Mouse (Mus musculus): ENCODE data around the gene Iffo1. TPM values are rescaled to one million over a fixed set of nuclear protein-coding genes. Genes with fewer than 3 reads are reported as not detected.

Iffo1 gene
- polyA plus RNA-seq, 1 experiment from 2014 or later = 19.3 TPM

- Histone ChIP-seq H3K27me3 (replicated peaks; ENCODE audit: control insufficient read depth, insufficient read depth, low read length) (no peaks in the 10 kb centered on the region), H3K27ac (ENCODE audit: low read length) (no peak overlapping the region), H3K36me3 (ENCODE audit: control insufficient read depth, insufficient read depth) (peaks cover 78% of the 10 kb centered on the region), H3K4me1 (replicated peaks; ENCODE audit: control insufficient read depth, insufficient read depth, low read length) (no peaks in the 10 kb centered on the region), H3K4me2 (ENCODE audit: low read length) (no peak overlapping the region), H3K4me3 (replicated peaks; ENCODE audit: low read length) (no peak overlapping the region), H3K9me3 (ENCODE audit: control insufficient read depth, low read length) (no peaks in the 10 kb centered on the region), H3K9ac (replicated peaks; ENCODE audit: low read depth, low read length) (no peak overlapping the region)
- no peak for ATAC-seq
- 89% methylated on average over 5 of the region's 5 CpGs for WGBS
Observed at GRCm38 (mm10) chr6:125175469-125175868, 30.4 kb downstream of the Iffo1 start.

GRCm38 (mm10) chr6:125179601-125180000, 34.6 kb downstream of the Iffo1 start:
- H3K9me3 ChIP-seq (ENCODE audit: control insufficient read depth, low read length) = no peaks in the 10 kb centered on the region
- WGBS = 94% methylated on average over 7 of the region's 7 CpGs
- H3K9ac ChIP-seq (replicated peaks; ENCODE audit: low read depth, low read length) = no peak overlapping the region
- H3K36me3 ChIP-seq (ENCODE audit: control insufficient read depth, insufficient read depth) = peaks cover 64% of the 10 kb centered on the region
- no peak overlapping the region for H3K4me3 ChIP-seq (replicated peaks; ENCODE audit: low read length)
- no peaks in the 10 kb centered on the region for H3K27me3 ChIP-seq (replicated peaks; ENCODE audit: control insufficient read depth, insufficient read depth, low read length)
- H3K4me1 ChIP-seq (replicated peaks; ENCODE audit: control insufficient read depth, insufficient read depth, low read length) = no peaks in the 10 kb centered on the region
- H3K4me2 ChIP-seq (ENCODE audit: low read length) = no peak overlapping the region
- no peak overlapping the region for H3K27ac ChIP-seq (ENCODE audit: low read length)
- no peak for ATAC-seq

GRCm38 (mm10) chr6:125182133-125182532, 37.1 kb downstream of the Iffo1 start:
- WGBS = 65% methylated on average over 5 of the region's 5 CpGs
- Histone ChIP-seq H3K4me2 (ENCODE audit: low read length) (no peak overlapping the region), H3K9ac (replicated peaks; ENCODE audit: low read depth, low read length) (no peak overlapping the region), H3K36me3 (ENCODE audit: control insufficient read depth, insufficient read depth) (peaks cover 63% of the 10 kb centered on the region), H3K4me3 (replicated peaks; ENCODE audit: low read length) (no peak overlapping the region), H3K27me3 (replicated peaks; ENCODE audit: control insufficient read depth, insufficient read depth, low read length) (no peaks in the 10 kb centered on the region), H3K27ac (ENCODE audit: low read length) (no peak overlapping the region), H3K9me3 (ENCODE audit: control insufficient read depth, low read length) (no peaks in the 10 kb centered on the region), H3K4me1 (replicated peaks; ENCODE audit: control insufficient read depth, insufficient read depth, low read length) (no peaks in the 10 kb centered on the region)
- ATAC-seq = no peak

- Histone ChIP-seq H3K9me3 (ENCODE audit: control insufficient read depth, low read length) (no peaks in the 10 kb centered on the region), H3K4me2 (ENCODE audit: low read length) (no peak overlapping the region), H3K4me1 (replicated peaks; ENCODE audit: control insufficient read depth, insufficient read depth, low read length) (peaks cover 6% of the 10 kb centered on the region), H3K27ac (ENCODE audit: low read length) (no peak overlapping the region), H3K27me3 (replicated peaks; ENCODE audit: control insufficient read depth, insufficient read depth, low read length) (no peaks in the 10 kb centered on the region), H3K9ac (replicated peaks; ENCODE audit: low read depth, low read length) (no peak overlapping the region), H3K36me3 (ENCODE audit: control insufficient read depth, insufficient read depth) (peaks cover 38% of the 10 kb centered on the region), H3K4me3 (replicated peaks; ENCODE audit: low read length) (no peak overlapping the region)
- ATAC-seq = no peak
- 92% methylated on average over 10 of the region's 10 CpGs for WGBS
Observed at GRCm38 (mm10) chr6:125186203-125186602, 41.2 kb downstream of the Iffo1 start.

GRCm38 (mm10) chr6:125190816-125191215, 45.8 kb downstream of the Iffo1 start:
- H3K9me3 ChIP-seq (ENCODE audit: control insufficient read depth, low read length) = no peaks in the 10 kb centered on the region
- H3K27me3 ChIP-seq (replicated peaks; ENCODE audit: control insufficient read depth, insufficient read depth, low read length) = no peaks in the 10 kb centered on the region
- peak overlapping the region; percentile 89 for H3K4me3 ChIP-seq (replicated peaks; ENCODE audit: low read length)
- H3K36me3 ChIP-seq (ENCODE audit: control insufficient read depth, insufficient read depth) = peaks cover 16% of the 10 kb centered on the region
- no peak for ATAC-seq
- H3K9ac ChIP-seq (replicated peaks; ENCODE audit: low read depth, low read length) = peak overlapping the region; percentile 77
- peak overlapping the region; percentile 100 for H3K27ac ChIP-seq (ENCODE audit: low read length)
- peaks cover 17% of the 10 kb centered on the region for H3K4me1 ChIP-seq (replicated peaks; ENCODE audit: control insufficient read depth, insufficient read depth, low read length)
- H3K4me2 ChIP-seq (ENCODE audit: low read length) = peak overlapping the region; percentile 65

- peak within 1 kb of the TSS; percentile 100 for H3K27ac ChIP-seq (ENCODE audit: low read length)
- under 1% methylated on average over 54 of the region's 54 CpGs for WGBS
- H3K27me3 ChIP-seq (replicated peaks; ENCODE audit: control insufficient read depth, insufficient read depth, low read length) = no peaks in the 10 kb centered on the region
- peak within 1 kb of the TSS; percentile 83 for H3K9ac ChIP-seq (replicated peaks; ENCODE audit: low read depth, low read length)
- H3K4me3 ChIP-seq (replicated peaks; ENCODE audit: low read length) = peak within 1 kb of the TSS; percentile 89
- peak within 1 kb of the TSS; percentile 95 for H3K4me2 ChIP-seq (ENCODE audit: low read length)
- ATAC-seq = peak; percentile 97
- peaks cover 17% of the 10 kb centered on the region for H3K4me1 ChIP-seq (replicated peaks; ENCODE audit: control insufficient read depth, insufficient read depth, low read length)
- H3K36me3 ChIP-seq (ENCODE audit: control insufficient read depth, insufficient read depth) = peaks cover 11% of the 10 kb centered on the region; the same call in 1 of the 2 replicates
- H3K9me3 ChIP-seq (ENCODE audit: control insufficient read depth, low read length) = no peaks in the 10 kb centered on the region
Observed at GRCm38 (mm10) chr6:125191332-125192015, 46.4 kb downstream of the Iffo1 start, which contains the start of the genes Ncapd2 and Mrpl51. Gene Ncapd2, minus strand, starts transcription at chr6:125191701. Gene Mrpl51, plus strand, starts transcription at chr6:125191801.

GRCm38 (mm10) chr6:125192016-125192714, 47.1 kb downstream of the Iffo1 start:
- H3K36me3 ChIP-seq (ENCODE audit: control insufficient read depth, insufficient read depth) = peaks cover 9% of the 10 kb centered on the region; the same call in 1 of the 2 replicates
- peak overlapping the region; percentile 95 for H3K4me2 ChIP-seq (ENCODE audit: low read length)
- peak overlapping the region; percentile 100 for H3K27ac ChIP-seq (ENCODE audit: low read length)
- H3K4me1 ChIP-seq (replicated peaks; ENCODE audit: control insufficient read depth, insufficient read depth, low read length) = peaks cover 17% of the 10 kb centered on the region
- peak; percentile 91 for ATAC-seq
- under 1% methylated on average over 34 of the region's 34 CpGs for WGBS
- no peaks in the 10 kb centered on the region for H3K27me3 ChIP-seq (replicated peaks; ENCODE audit: control insufficient read depth, insufficient read depth, low read length)
- H3K9me3 ChIP-seq (ENCODE audit: control insufficient read depth, low read length) = no peaks in the 10 kb centered on the region
- H3K4me3 ChIP-seq (replicated peaks; ENCODE audit: low read length) = peak overlapping the region; percentile 89
- peak overlapping the region; percentile 83 for H3K9ac ChIP-seq (replicated peaks; ENCODE audit: low read depth, low read length)

GRCm38 (mm10) chr6:125192841-125193240, 47.8 kb downstream of the Iffo1 start:
- Histone ChIP-seq H3K4me3 (replicated peaks; ENCODE audit: low read length) (peak overlapping the region; percentile 89), H3K4me1 (replicated peaks; ENCODE audit: control insufficient read depth, insufficient read depth, low read length) (peaks cover 17% of the 10 kb centered on the region), H3K4me2 (ENCODE audit: low read length) (peak overlapping the region; percentile 95), H3K27me3 (replicated peaks; ENCODE audit: control insufficient read depth, insufficient read depth, low read length) (no peaks in the 10 kb centered on the region), H3K36me3 (ENCODE audit: control insufficient read depth, insufficient read depth) (peaks cover 7% of the 10 kb centered on the region; the same call in 1 of the 2 replicates), H3K9ac (replicated peaks; ENCODE audit: low read depth, low read length) (peak overlapping the region; percentile 83), H3K9me3 (ENCODE audit: control insufficient read depth, low read length) (no peaks in the 10 kb centered on the region), H3K27ac (ENCODE audit: low read length) (no peak overlapping the region)
- no peak for ATAC-seq
- WGBS = 45% methylated on average over 5 of the region's 5 CpGs

- Histone ChIP-seq H3K27ac (ENCODE audit: low read length) (no peak overlapping the region), H3K9me3 (ENCODE audit: control insufficient read depth, low read length) (no peaks in the 10 kb centered on the region), H3K27me3 (replicated peaks; ENCODE audit: control insufficient read depth, insufficient read depth, low read length) (no peaks in the 10 kb centered on the region), H3K4me1 (replicated peaks; ENCODE audit: control insufficient read depth, insufficient read depth, low read length) (peaks cover 17% of the 10 kb centered on the region), H3K4me3 (replicated peaks; ENCODE audit: low read length) (no peak overlapping the region), H3K36me3 (ENCODE audit: control insufficient read depth, insufficient read depth) (peaks cover 7% of the 10 kb centered on the region; the same call in 1 of the 2 replicates), H3K4me2 (ENCODE audit: low read length) (no peak overlapping the region), H3K9ac (replicated peaks; ENCODE audit: low read depth, low read length) (no peak overlapping the region)
- ATAC-seq = no peak
- WGBS = 82% methylated on average over 7 of the region's 7 CpGs
Observed at GRCm38 (mm10) chr6:125193390-125193789, 48.3 kb downstream of the Iffo1 start.

Measured in forebrain, embryonic 16.5 days (tissue).